Mouse (Mus musculus): ENCODE measurements around the gene Alox12.

The Alox12 gene

DNA sequence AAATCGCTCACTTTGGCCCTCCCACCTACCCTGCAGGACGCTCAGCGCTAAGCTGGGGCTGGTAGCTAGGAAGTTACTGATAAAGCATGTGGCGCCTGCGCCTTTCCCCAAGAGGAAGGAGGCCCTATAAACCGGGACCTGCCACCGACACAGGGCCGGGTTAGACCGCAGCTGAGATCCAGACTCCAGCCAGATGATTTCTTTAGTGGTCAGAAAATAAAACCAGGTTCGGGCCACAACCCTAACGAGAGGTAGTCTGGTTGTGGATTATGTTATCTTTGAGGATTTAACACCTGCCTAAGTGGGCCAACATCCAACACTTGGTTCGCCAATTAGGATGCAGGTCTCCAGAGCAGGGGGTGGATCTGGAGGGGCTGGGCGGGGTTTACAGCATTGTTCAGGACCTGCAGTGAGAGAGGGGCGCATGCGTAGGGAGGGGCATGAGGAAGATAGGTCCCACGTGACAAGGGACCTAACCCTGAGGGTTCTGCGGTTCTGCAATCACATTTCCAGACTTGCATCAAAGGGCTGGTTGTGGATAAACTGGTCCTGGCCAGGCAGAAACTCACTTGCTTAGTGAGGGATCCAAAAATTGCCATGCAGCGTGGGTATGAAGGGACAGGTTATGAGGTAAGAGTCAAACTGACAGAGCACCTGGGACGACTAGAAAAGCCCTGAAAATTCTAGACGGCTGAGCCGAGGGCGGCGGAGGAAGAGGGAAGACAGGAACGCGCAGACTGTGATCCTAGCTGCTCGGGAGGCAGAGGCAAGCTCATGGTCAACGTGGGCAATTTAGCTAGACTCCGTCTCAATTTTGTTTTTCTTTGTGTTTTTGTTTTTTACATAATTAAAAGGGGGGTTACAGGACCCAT lies 34.2 kb downstream of the Alox12 start, which contains the start of gene Slc16a13:
Slc16a13 (minus strand) TSS at position 334 of the 872 bp plus-strand sequence.
- DNase-seq (ENCODE audit: low spot score) = peak; percentile 95

DNA sequence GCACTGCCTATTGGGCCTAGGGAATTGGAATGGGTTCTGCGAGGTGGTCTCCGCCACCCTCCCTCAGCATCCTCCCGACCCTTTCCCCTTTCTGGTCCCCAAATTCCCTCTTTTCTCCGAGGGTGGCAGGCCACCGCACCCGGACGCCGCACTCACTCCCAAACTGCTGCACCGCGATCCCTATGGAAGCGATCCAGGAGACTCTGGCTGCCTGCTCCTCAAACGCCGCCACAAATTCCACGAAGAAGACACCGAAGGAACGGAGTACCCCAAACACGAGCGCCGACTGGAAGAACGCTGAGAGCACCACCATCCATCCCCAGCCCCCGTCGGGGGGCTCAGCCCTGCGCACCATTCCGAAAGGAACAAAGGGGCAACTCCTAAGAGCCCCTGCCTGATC lies 34.8 kb downstream of the Alox12 start:
- no peak for DNase-seq (ENCODE audit: low spot score)

- DNase-seq (ENCODE audit: low spot score) = no peak
Observed at GRCm38 (mm10) chr11:70219873-70220272, 35.3 kb downstream of the Alox12 start.

DNA sequence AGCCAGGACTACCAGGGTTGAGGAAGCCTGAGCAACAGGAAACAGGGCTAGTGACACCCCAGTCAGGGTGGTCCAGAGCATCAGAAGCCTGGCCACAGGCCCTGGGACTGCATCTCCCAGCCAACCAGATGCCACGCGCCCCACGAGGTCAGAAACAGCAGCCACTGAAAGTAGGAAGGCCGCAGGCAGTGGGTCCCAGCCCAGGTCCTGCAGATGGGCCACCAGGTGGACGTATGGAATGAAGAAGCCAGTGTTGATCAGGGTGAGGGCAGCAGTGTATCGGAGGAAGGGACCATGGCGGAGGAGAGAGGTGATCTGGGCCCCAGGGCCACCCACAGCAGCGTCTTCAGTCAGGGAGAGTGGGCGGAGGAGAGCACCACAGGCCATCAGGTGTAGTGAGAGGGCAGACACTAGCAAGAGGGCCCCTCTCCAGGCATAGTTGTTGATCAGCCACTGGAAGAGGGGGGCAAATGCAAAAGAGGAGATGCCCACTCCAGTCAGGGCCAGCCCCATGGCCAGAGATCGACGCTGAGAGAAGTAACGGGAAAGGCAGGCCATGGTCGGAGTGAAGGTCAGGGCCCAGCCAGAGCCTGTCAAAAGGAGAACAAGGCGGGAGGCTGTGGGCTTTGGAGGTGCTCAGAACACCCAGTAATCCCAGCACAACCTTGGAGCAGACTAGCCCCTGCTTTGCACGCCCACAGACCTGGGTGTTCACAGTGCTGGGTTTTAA lies 36.2 kb downstream of the Alox12 start:
- DNase-seq (ENCODE audit: low spot score) = no peak

- DNase-seq (ENCODE audit: low spot score) = no peak
Observed at GRCm38 (mm10) chr11:70218039-70218438, 37.1 kb downstream of the Alox12 start.

DNA sequence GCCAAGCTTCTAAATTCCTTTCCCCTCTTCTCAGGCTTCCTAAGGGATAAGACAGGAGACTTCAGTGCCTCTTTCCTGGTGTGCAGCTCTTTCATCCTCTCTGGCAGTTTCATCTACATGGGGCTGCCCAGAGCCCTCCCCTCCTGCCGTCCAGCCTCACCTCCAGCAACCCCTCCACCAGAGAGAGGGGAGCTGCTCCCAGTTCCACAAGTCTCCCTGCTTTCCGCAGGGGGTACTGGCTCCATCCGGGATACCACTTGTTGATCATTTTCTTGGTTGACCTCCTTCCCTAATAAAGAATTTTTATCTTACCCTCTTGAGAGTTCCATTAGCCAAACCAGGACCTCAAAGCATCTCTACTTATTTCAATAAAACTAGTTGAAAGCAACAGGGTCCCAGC lies 39.0 kb downstream of the Alox12 start:
- DNase-seq (ENCODE audit: low spot score) = no peak

- no peak for DNase-seq (ENCODE audit: low spot score)
Observed at GRCm38 (mm10) chr11:70215301-70215700, 39.9 kb downstream of the Alox12 start.

GRCm38 (mm10) chr11:70214856-70215209 lies 40.3 kb downstream of the Alox12 start:
- DNase-seq (ENCODE audit: low spot score) = no peak

GRCm38 (mm10) chr11:70214191-70214855 lies 40.8 kb downstream of the Alox12 start:
- DNase-seq (ENCODE audit: low spot score) = no peak

DNA sequence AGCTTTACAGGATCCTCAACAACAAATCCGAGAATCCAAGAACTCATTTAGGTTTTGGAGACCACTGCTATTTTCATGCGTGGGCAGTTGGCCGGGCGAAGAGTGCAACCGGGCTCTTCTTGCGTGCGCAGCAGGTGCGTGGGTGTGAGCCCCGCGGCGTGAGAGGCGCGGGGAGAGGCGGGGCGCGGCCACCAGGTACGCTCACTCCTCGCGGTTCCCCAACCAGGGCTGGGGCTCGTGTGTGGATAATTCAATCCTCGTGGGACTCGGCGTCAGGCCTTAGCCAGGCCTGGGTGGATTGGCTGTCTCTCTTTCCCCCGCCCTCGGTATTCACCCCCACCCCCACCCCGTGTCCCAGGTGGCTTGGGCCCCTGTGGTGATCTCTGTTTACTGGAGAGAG lies 41.4 kb downstream of the Alox12 start:
- no peak for DNase-seq (ENCODE audit: low spot score)

GRCm38 (mm10) chr11:70212896-70213295 lies 42.3 kb downstream of the Alox12 start:
- DNase-seq (ENCODE audit: low spot score) = peak; percentile 60

DNA sequence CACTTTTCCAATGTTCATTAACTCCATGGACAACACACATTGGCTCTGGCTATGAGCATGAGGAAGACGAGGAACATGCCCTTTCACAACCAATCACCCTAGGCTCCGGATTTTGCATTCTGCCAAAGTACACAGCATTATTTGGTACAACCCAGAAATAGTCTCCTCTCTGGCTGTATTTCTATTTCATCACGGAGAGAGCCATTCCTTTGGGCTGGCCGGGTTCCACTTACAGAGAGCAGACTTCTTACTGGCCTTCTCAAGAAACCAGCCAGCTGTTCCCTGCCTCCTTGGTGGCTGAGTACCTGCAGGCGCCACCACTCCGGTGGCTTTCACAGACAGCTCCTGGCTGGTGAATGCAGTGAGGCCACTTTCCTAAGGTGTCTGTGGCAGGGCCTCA lies 42.7 kb downstream of the Alox12 start, which contains the start of gene Slc16a11:
Slc16a11 (plus strand) TSS at position 330 of the 400 bp plus-strand sequence.
- DNase-seq (ENCODE audit: low spot score) = no peak

DNA sequence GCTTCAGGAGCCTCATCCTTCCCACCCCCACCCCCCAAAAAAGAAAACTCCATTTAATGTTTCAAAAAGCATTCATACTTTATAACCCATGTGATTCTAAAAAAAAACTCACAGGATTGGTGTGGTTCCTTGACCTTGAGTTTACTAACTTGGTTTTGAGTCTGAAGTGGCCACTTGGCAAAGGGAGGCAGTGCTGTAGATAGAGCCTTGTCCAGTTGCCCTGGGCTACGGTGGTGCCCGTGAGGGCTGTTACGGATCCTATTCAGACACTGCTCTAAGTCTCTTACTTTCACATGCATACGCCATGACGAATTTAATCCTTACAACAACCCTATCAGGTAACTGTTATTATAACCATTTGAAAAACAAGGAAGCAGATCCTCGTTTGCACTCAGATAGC lies 43.2 kb downstream of the Alox12 start:
- no peak for DNase-seq (ENCODE audit: low spot score)

- DNase-seq (ENCODE audit: low spot score) = no peak
Observed at GRCm38 (mm10) chr11:70210681-70211080, 44.5 kb downstream of the Alox12 start.

- DNase-seq (ENCODE audit: low spot score) = no peak
Observed at GRCm38 (mm10) chr11:70208778-70209388, 46.3 kb downstream of the Alox12 start.

DNA sequence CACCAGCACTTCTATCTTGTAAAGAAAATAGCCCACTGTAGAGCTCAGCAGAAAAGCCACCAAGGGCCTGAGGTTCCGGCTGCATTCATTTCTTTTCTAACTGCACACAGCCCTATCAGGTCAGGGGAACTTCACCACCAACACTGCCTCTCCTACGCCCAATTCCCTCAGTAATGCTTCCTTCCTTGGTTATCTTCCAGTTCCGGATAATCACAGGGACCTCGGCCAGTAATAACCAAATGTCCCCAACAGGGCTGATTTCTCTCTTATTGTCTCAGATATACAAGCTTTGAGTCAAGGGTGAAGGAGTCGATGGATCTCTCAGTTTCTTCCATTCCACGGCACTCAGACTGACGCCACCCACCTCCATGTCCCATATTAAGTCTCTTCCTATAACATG lies 47.9 kb downstream of the Alox12 start:
- DNase-seq (ENCODE audit: low spot score) = no peak

DNA sequence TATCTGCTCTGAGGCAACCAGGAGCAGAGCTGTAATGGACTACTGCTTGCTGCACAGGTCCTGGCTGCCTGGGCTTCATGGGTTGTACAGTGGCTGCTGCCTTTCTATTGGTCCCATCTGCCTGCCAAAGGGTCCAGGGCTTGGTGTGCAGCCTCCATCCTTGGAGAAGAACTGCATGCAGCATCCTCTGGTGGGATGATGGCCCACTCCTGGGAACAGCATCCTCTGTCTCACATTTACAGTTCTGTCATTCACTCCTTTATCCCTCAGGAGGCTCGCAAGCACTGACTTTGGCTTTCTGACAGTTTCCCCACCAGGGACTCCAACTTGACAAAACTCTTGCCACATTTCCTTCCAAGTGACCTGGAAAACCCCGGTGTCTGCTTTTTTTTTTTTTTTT lies 48.4 kb downstream of the Alox12 start:
- DNase-seq (ENCODE audit: low spot score) = no peak

DNA sequence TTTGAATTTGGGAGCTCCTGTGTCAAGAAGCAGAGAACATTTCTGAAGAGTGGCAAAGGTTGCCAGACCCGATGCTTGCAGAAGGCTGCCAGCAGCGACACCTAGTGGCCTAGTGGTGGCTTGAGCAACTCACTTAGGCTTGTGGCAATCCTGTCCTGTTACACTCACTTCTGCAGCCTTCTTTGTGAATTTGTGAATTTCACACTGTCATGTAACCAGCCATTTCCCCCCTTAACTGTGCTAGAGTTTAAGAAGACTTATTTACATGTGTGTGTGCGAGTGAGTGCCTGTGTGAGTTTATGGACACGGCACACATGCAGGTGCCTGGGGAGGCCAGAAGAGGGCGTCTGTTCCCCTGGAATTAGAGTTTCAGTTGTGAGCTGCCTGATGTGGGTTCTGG lies 53.5 kb downstream of the Alox12 start:
- peak; percentile 68 for DNase-seq (ENCODE audit: low spot score)

- DNase-seq (ENCODE audit: low spot score) = no peak
Observed at GRCm38 (mm10) chr11:70200036-70200608, 55.0 kb downstream of the Alox12 start.

DNA sequence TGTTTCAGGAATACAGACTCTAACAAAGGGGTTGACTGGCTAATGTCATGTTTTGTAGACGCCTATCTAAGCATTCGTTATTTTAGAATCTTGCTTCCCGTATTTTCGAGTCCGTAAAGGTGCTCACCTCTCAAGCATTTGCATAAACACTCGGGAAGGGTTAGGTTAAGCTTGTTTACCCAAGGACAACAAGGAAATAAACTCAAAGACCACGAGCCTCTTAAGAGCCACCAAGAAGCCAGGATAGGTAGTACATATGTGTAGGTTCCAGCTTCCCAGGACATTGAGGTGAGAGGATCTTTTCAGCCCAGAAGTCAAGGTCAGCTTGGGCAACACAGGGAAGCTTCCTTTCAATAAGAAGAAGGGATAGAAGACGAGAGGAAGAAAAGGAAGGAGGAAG lies 56.0 kb downstream of the Alox12 start:
- no peak for DNase-seq (ENCODE audit: low spot score)

DNA sequence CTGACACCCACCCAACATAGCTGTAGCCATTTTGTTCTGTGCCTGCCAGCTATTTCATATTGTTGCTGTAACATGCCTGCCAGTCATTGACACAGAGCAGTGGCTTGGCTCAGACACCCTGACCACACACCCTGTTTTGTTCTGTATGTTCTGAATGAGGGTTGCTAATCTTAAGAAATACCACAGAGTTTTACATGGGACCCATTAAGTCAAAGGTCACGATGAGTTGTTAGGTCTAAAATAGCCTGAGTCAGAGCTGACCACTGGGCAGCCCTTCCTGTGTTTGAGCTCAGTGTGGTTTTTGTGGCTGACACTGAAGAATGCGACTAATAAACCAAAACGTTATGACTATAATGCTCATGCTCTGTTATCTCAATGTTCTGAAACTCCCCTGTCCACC lies 56.8 kb downstream of the Alox12 start:
- no peak for DNase-seq (ENCODE audit: low spot score)

All from T-cell, adult 2 months (primary cell).